Mouse (Mus musculus): ENCODE measurements around the gene Gimap9. TPM values are rescaled to one million over a fixed set of nuclear protein-coding genes. Genes with fewer than 3 reads are reported as not detected.

Gimap9 gene
- polyA plus RNA-seq, 1 experiment from 2014 or later: 1.7 TPM

DNA sequence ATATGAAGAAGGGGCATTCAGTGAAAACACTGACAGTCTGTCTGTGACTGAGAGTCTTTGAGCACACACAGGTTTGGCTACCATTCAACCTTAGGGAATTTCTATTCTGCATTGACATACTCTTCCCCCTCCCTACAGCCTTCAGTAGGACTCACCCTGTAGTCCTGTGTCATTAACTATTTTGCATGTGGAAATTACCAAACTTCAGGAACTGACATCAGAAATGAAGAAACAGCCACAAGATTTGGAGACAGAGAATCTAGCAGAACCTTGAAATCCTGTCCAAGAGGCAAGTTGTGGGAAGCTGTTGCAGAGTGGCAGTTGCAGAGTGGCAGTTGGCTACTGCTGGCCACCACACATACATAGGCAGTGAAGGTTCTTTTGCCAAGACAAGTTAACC lies 7.9 kb upstream of the Gimap9 start:
- Histone ChIP-seq H3K9me3 (no peaks in the 10 kb centered on the region), H3K27me3 (no peaks in the 10 kb centered on the region), H3K4me2 (no peak overlapping the region), H3K27ac (replicated peaks) (no peak overlapping the region), H3K4me3 (no peak overlapping the region), H3K36me3 (no peaks in the 10 kb centered on the region), H3K4me1 (replicated peaks) (no peaks in the 10 kb centered on the region), H3K9ac (no peak overlapping the region)
- ATAC-seq (ENCODE audit: low FRiP score, low read depth): no peak

DNA sequence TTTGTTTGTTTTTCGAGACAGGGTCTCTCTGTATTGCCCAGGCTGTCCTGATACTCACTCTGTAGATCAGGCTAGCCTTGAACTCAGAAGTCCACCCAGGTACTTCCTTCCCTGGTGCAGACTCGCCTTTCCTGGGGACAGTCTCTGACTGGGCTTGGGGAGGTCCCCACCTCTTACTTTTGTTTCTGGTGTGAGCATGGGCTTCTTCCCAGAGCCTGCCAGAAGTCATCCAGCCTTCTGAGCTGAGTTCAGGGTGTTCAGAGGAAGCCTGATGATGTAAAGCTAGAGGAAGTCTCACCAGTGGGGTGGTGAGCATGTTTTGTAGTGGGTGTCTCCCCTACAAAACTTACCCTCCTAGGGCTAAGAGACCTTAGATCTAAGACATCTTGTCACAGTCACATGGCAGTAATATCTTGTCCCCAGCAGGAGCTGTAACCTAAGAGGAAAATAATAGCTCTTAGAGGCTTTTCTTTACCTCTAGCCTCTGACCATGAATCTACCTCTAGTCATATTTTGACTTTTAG lies 6.4 kb upstream of the Gimap9 start:
- 67% methylated on average over 2 of the region's 2 CpGs for WGBS
- no peak overlapping the region for H3K9ac ChIP-seq
- no peak for ATAC-seq (ENCODE audit: low FRiP score, low read depth)
- no peak overlapping the region for H3K4me2 ChIP-seq
- no peaks in the 10 kb centered on the region for H3K36me3 ChIP-seq
- no peaks in the 10 kb centered on the region for H3K27me3 ChIP-seq
- H3K4me1 ChIP-seq (replicated peaks): no peaks in the 10 kb centered on the region
- H3K4me3 ChIP-seq: no peak overlapping the region
- no peak overlapping the region for H3K27ac ChIP-seq (replicated peaks)
- no peaks in the 10 kb centered on the region for H3K9me3 ChIP-seq

DNA sequence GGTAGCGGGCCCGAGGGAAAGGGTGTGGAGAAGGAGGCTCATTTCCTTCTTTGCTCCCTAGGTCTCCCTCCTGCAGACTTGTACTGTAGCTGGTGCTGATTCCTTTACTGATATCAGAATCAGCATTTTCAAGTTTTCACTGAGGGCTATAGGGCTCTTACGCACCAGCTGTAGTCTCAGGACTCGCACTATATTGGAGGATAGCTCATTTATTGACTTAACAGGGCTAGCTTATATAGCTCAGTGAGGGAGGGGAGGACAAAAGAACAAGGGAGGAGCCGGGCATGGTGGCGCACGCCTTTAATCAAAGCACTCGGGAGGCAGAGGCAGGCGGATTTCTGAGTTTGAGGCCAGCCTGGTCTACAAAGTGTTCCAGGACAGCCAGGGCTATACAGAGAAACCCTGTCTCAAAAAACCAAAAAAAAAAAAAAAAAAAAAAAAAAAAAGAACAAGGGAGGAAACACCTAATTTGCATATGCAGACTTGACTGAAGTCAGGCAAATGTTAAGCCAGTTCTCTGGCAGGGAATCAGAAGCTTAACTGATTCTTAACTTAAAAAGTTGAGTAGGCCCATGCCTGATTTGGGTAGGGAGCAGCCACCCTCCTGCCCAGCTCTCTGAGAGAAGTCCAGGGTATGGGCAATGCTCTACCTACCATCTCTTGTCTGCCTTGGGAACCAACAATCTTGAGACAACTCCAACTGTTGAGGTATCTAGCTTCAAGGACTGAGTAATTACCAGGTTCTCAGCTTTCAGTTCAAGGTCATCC lies 1.5 kb upstream of the Gimap9 start:
- Histone ChIP-seq H3K9me3 (no peaks in the 10 kb centered on the region), H3K27me3 (no peaks in the 10 kb centered on the region), H3K27ac (replicated peaks) (no peak overlapping the region), H3K4me1 (replicated peaks) (0 out of 2 replicates have a peak, but pooled peaks cover 8% of the 10 kb centered on the region), H3K4me3 (no peak overlapping the region), H3K9ac (no peak overlapping the region), H3K36me3 (no peaks in the 10 kb centered on the region), H3K4me2 (no peak overlapping the region)
- no peak for ATAC-seq (ENCODE audit: low FRiP score, low read depth)
- 98% methylated on average over 9 of the region's 9 CpGs for WGBS

DNA sequence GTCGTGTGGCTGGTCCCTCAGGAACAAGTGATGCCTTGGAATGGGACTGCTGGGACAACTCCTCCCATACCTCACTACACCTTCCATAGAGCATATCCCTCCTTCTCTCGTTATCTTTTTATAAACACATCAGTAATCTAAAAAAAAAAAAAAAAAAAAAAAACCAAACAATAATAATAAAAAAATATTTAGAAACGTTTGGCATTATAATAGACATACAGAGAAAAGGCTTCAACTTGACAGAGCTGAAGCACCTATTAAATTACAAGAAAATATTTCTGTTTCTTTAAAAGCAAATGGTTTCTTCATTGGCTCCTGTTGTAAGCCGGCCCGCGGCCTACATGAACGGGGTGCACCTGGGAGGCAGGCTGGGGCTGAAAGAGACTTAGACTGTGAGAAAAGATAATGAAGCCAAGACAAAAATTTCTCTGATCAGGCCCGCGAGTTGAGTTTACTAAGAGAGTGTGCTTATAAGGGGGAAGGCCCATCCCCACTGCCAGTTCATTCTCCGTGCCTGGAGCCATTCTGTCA lies 464 bp upstream of the Gimap9 start:
- WGBS: 45% methylated on average over 10 of the region's 10 CpGs
- H3K36me3 ChIP-seq: no peaks in the 10 kb centered on the region
- peak overlapping the region; percentile 42 for H3K4me2 ChIP-seq
- H3K4me1 ChIP-seq (replicated peaks): 0 out of 2 replicates have a peak, but pooled peaks cover 8% of the 10 kb centered on the region
- peak overlapping the region; percentile 12; the same call in 1 of the 2 replicates for H3K4me3 ChIP-seq
- H3K9me3 ChIP-seq: no peaks in the 10 kb centered on the region
- no peak overlapping the region for H3K9ac ChIP-seq
- H3K27me3 ChIP-seq: no peaks in the 10 kb centered on the region
- no peak for ATAC-seq (ENCODE audit: low FRiP score, low read depth)
- H3K27ac ChIP-seq (replicated peaks): no peak overlapping the region

DNA sequence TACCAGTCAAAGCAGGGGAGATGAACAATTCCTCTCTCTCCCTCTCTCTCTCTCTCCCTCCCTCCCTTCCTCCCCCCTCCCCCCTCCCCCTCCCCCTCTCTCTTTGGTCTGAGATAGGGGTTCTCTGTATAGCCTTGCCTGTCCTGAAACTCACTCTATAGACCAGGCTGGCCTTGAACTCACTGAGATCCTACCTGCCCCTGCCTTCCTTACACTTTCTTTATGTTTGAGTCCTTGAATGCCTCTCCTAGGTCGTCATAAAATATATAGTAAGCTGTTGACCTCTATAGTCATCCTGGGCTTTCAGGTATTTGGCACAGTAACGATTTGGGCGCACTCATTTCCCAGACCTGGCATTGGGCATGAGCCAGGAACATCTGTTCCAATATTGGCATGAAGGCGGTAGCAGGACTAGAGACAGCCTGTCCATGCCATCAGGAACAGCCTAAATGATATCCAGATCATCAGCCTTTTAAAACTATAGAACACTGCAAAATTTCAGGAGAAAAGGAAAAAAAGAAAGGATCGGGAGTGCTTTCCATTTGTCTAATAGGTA lies 1.0 kb downstream of the Gimap9 start:
- Histone ChIP-seq H3K9me3 (no peaks in the 10 kb centered on the region), H3K36me3 (no peaks in the 10 kb centered on the region), H3K9ac (no peak overlapping the region), H3K4me3 (no peak overlapping the region), H3K27me3 (no peaks in the 10 kb centered on the region), H3K27ac (replicated peaks) (no peak overlapping the region), H3K4me2 (no peak overlapping the region), H3K4me1 (replicated peaks) (0 out of 2 replicates have a peak, but pooled peaks cover 8% of the 10 kb centered on the region)
- ATAC-seq (ENCODE audit: low FRiP score, low read depth): no peak
- 83% methylated on average over 5 of the region's 5 CpGs for WGBS

DNA sequence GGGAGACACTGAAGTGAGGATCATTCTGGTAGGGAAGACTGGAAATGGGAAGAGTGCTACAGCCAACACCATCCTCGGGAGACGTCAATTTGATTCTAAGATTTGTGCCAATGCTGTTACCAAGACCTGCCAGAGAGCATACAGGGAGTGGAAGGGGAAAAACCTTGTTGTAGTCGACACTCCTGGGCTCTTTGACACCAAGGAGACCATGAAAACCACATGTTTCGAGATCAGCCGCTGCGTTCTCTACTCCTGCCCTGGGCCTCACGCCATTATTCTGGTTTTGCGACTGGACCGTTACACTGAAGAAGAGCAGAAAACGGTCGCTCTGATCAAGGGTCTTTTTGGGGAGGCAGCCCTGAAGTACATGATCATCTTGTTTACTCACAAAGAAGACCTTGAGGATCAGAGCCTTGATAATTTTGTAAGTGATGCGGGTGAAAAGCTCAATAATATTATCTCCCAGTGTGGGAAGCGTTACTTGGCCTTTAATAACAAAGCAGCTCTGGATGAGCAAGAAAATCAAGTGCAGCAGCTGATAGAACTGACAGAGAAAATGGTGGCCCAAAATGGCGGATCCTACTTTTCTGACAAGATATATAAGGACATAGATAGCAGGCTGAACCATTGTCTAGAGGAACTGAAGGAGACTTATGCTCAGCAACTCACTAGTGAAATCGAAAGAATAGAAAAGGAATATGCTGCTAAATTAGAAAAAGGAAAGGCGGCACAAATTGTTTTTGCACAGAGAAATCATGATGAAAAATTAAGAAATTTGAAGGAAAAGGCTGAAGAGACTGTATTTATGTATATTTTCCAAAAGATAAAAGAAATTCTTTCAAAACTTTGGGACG lies 1.8 kb downstream of the Gimap9 start:
- no peak for ATAC-seq (ENCODE audit: low FRiP score, low read depth)
- Histone ChIP-seq H3K27me3 (no peaks in the 10 kb centered on the region), H3K4me3 (no peak overlapping the region), H3K27ac (replicated peaks) (no peak overlapping the region), H3K36me3 (no peaks in the 10 kb centered on the region), H3K9me3 (no peaks in the 10 kb centered on the region), H3K4me2 (no peak overlapping the region), H3K4me1 (replicated peaks) (0 out of 2 replicates have a peak, but pooled peaks cover 8% of the 10 kb centered on the region), H3K9ac (no peak overlapping the region)
- 92% methylated on average over 17 of the region's 17 CpGs for WGBS

DNA sequence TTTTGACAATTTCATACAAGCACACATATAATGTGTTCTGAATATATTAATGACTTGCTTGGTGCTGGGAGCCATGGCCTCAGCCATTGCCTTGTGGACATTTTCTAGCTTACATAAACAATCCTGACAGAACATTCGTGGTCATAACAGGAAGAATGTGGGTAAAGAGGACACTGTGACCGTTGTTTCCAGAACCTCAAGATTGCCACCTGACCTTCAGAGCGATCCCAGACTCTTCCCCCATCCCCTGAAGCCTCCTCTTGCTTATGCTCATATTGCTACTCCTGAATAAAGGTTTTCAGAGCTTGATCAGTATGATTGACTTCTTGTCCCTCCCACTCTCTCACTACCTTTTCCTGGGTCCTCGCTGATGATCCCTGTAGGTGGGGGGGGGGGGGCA lies 2.5 kb downstream of the Gimap9 start:
- Histone ChIP-seq H3K9me3 (no peaks in the 10 kb centered on the region), H3K36me3 (no peaks in the 10 kb centered on the region), H3K4me3 (no peak overlapping the region), H3K9ac (no peak overlapping the region), H3K27me3 (no peaks in the 10 kb centered on the region), H3K27ac (replicated peaks) (no peak overlapping the region), H3K4me1 (replicated peaks) (0 out of 2 replicates have a peak, but pooled peaks cover 8% of the 10 kb centered on the region), H3K4me2 (no peak overlapping the region)
- ATAC-seq (ENCODE audit: low FRiP score, low read depth): no peak
- WGBS: 78% methylated on average over 4 of the region's 4 CpGs

DNA sequence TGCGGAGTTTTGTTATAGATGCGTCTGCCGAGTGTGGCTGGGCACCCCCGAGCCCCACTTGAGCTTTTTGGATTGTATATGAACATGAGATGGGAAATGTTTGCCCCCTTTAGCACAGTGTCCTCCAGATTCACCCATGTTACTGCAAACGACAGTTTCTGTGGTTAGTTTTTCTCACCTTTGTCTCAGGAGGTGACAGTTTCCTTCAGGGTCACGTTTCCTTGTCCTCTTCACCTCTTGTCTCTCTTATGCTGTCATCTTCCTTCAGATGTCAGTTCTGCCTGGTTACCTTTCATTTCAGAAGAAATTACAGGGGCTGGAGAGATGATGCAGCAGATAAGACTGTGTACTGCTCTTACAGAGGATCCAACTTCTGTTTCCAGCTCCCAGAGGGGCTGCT lies 3.8 kb downstream of the Gimap9 start:
- Histone ChIP-seq H3K9me3 (no peaks in the 10 kb centered on the region), H3K4me3 (no peak overlapping the region), H3K36me3 (no peaks in the 10 kb centered on the region), H3K9ac (no peak overlapping the region), H3K27ac (replicated peaks) (no peak overlapping the region), H3K4me1 (replicated peaks) (0 out of 2 replicates have a peak, but pooled peaks cover 8% of the 10 kb centered on the region), H3K4me2 (no peak overlapping the region), H3K27me3 (no peaks in the 10 kb centered on the region)
- no peak for ATAC-seq (ENCODE audit: low FRiP score, low read depth)
- 83% methylated on average over 6 of the region's 6 CpGs for WGBS

DNA sequence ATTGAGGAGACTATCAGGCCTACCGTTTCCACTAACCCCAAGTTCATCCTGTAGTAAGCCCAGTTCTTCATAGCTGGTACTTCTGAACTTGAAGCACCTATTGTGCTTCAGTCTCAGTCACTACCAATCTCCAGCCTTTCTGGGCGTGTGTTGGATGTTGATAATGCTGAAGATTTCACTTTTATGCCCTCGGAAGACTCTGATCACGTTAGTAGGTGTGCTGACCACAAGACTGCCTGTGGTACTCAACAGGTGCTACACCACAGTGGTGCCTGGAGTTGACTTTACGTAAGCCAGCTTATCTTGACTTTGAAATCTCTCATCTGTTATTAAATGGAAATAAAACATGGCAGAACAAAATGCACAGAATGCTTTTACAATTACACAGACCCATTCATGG lies 4.5 kb downstream of the Gimap9 start:
- no peak overlapping the region for H3K9ac ChIP-seq
- H3K4me3 ChIP-seq: no peak overlapping the region
- H3K27me3 ChIP-seq: no peaks in the 10 kb centered on the region
- no peak overlapping the region for H3K27ac ChIP-seq (replicated peaks)
- H3K9me3 ChIP-seq: no peaks in the 10 kb centered on the region
- 86% methylated on average over 5 of the region's 5 CpGs for WGBS
- no peaks in the 10 kb centered on the region for H3K36me3 ChIP-seq
- 0 out of 2 replicates have a peak, but pooled peaks cover 8% of the 10 kb centered on the region for H3K4me1 ChIP-seq (replicated peaks)
- no peak for ATAC-seq (ENCODE audit: low FRiP score, low read depth)
- H3K4me2 ChIP-seq: no peak overlapping the region

DNA sequence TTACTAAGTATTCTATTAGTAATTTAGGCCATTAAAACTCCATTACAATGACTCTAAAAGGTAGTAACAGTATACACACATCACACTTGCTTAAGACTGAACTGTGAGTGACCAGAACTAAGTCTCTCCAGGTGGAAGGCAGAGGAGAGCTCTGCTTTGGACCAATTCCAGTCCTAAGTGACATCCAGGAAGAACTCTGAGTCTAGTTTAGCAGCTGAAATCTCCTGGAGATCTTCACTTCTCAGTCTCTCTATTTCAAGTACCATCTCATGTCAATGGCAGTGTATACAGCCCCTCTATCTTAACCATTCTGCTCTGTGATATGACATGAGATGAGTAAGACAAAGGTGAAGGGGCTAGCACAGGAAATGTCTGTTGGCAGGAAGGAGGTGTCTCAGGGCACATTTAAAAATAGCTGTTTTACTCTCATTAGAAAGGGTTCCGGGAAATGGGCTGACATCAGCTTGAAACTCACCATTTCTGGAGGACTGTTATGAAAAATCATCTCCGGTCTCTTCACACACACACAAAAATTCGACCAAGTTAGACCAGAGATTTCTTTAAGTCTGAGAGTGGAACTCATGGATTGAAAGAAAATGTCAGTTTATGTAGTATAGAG lies 5.7 kb downstream of the Gimap9 start:
- 77% methylated on average over 3 of the region's 3 CpGs for whole genome bisulfite sequencing
- H3K4me1 ChIP-seq (replicated peaks): no peaks in the 10 kb centered on the region
- H3K4me3 ChIP-seq: no peak overlapping the region

DNA sequence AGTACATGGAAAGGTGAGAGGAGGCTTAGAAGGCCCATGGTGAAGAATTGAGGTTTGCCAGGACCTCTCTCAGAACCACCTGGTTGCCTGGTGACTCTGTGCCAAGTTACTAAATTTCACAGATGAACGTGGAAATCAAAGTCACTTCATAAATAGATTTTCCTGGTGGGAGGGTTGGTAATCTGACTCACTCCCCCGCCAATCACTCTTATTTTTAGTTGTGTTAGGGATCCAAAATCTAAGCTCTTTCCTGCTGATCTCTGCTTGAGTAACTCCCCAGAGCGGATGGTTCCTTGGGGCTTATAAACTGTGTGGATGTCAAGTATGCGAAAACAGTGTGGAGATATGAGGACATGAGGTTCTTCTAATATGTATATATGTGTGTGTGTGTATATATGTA lies 6.3 kb downstream of the Gimap9 start:
- Histone ChIP-seq H3K36me3 (no peaks in the 10 kb centered on the region), H3K27ac (replicated peaks) (no peak overlapping the region), H3K4me3 (no peak overlapping the region), H3K9me3 (no peaks in the 10 kb centered on the region), H3K4me2 (no peak overlapping the region), H3K4me1 (replicated peaks) (no peaks in the 10 kb centered on the region), H3K27me3 (no peaks in the 10 kb centered on the region), H3K9ac (no peak overlapping the region)
- WGBS: 87% methylated on average over 4 of the region's 4 CpGs
- no peak for ATAC-seq (ENCODE audit: low FRiP score, low read depth)

More for the DNA sequence above, 5.7 kb downstream of the Gimap9 start:
- no peaks in the 10 kb centered on the region for H3K9me3 ChIP-seq
- ATAC-seq (ENCODE audit: low FRiP score, low read depth): no peak
- H3K4me2 ChIP-seq: no peak overlapping the region
- H3K27ac ChIP-seq (replicated peaks): no peak overlapping the region
- H3K27me3 ChIP-seq: no peaks in the 10 kb centered on the region
- H3K36me3 ChIP-seq: no peaks in the 10 kb centered on the region
- no peak overlapping the region for H3K9ac ChIP-seq
